16 mouse cellular contexts compared by ENCODE assay signal in genomic region chr17:55298852-55299251, GRCm38 (mm10).
"Had no signal": no experiment of that assay in that cellular context is flagged by ENCODE, and none has a peak within 500 bp of the region (broad histone marks: within the 10 kb centered on the region; RNA-seq: fewer than 3 reads in every experiment).

No protein-coding gene starts in this region.

- H3K27ac ChIP-seq: neural tube, embryonic 13.5 days; neural tube, embryonic 15.5 days; stomach, embryonic 15.5 days; stomach, postnatal 0 days had no signal

- H3K4me3 ChIP-seq: neural tube, embryonic 13.5 days; neural tube, embryonic 15.5 days; stomach, embryonic 15.5 days had no signal

- DNase-seq: retina, postnatal 1 day; right cerebral cortex, adult 18-20 months; right cerebral cortex, postnatal 14 days; right cerebral cortex, postnatal 25 days; right cerebral cortex, postnatal 4 days; spleen, adult 18-20 months; thymus, adult 18-20 months; thymus, adult 2 months; thymus, postnatal 14 days; thymus, postnatal 25 days; thymus, postnatal 36 days; thymus, postnatal 4 days had no signal

- H3K9ac ChIP-seq: neural tube, embryonic 13.5 days; neural tube, embryonic 15.5 days; stomach, embryonic 15.5 days had no signal

- H3K36me3 ChIP-seq: neural tube, embryonic 13.5 days; neural tube, embryonic 15.5 days; stomach, embryonic 15.5 days had no signal

- H3K27me3 ChIP-seq: neural tube, embryonic 13.5 days; neural tube, embryonic 15.5 days; stomach, embryonic 15.5 days had no signal

- H3K4me1 ChIP-seq: neural tube, embryonic 13.5 days; neural tube, embryonic 15.5 days; stomach, embryonic 15.5 days had no signal
